Mouse (Mus musculus) cerebellum, postnatal 4 days (tissue): Measurements from ENCODE around the gene Tcf20.

Source experiments
- DNase-seq, 2 experiments: peaks; one replicate each; pipeline ENCODE4 v3.0.0; 2022; ENCODE audit warnings: low spot score in 2 of 2, mixed read lengths in 1 of 2

Tcf20 gene

DNA sequence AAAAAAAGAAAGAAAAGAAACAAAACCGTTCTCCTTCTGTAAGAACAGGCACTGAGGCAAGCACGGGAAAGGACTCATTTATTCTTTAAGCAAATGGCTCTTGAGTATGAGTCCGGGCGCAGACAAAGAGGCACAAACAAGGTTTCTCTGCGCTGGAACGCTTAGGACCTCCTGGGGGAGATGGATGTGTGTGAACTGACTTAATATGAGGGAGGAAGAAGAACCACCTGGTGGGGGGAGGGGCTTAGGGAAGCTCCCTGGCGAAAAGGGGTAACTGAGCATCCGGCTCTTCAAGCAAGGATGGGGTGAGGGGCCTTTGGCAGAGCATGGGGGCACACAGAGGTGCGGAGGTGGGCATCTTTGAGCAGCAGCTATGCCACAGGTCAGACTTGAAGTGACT lies 5.2 kb upstream of the Tcf20 start:
- DNase-seq: no peak

DNA sequence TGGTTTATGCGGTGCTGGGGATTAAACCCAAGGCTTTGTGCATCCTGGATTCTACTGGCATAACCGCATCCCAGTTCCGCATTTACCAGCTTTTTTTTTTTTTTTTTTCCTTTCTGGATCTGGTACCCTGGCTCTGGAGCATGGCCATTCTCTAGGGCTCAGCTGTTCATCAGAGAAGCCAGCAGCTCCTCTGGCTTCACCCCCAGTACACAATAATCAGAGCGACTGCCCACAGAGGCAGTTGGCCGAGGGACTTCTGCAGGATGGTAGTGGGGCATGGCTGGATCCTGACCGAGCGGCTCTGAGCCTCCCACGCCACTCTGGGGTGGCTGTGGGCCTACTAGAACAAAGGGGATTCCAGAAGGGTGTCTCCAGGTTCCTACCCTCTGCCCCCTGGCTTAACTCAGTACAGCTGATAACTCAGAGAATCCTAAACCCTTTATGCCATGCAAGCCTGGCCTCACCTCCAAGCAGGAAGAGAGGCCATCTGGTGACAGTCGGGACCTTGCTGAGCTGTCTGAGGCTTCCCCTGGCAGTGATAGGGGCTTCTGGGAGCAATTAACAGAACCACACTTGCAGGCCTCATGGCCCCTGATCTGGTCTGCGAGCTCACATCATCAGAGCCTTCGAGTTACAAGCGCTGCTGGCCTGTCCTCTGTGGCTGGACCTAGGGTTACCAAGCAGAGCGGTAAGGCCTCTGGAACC lies 4.6 kb upstream of the Tcf20 start:
- DNase-seq: peak in 1 of 2 experiments; percentile 60

- DNase-seq: no peak
Measured at GRCm38 (mm10) chr15:82989190-82989704, 1.6 kb upstream of the Tcf20 start.

DNA sequence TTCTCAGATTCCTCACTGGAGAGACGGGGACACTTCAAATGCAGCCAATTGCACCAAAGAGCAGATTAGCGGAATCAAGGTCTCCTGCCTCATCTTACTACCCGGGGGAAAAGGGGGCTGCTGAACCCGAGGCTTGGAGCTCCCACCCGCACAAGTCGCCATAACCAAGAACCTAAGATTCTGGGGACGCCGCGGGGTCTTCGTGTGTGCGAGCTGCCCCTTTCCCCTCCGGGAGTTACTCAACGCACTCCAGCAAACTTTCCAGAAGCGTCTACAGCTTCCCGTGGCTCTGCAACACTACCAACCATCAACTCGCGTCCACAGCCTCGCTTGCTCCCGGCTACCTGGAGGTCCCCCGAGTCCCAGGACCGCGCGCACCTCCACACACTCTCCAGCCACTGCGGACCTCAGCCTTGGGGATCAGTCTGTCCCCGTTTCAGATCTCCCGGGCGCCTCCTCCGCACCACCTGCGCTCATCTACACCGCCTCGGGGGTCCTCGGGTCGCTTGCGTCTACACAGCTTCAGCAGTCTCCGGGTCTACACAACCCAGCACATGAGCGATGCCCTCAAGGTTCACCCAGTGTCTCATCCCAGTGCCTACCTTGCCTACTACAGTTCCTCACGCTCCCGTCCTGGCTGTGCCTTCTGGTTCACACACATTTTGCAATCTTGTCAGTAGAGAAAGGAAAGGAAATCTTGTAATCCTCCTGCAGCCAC lies 499 bp downstream of the Tcf20 start:
- DNase-seq: no peak

- no peak for DNase-seq
Measured at GRCm38 (mm10) chr15:82984574-82984973, 3.1 kb downstream of the Tcf20 start.

DNA sequence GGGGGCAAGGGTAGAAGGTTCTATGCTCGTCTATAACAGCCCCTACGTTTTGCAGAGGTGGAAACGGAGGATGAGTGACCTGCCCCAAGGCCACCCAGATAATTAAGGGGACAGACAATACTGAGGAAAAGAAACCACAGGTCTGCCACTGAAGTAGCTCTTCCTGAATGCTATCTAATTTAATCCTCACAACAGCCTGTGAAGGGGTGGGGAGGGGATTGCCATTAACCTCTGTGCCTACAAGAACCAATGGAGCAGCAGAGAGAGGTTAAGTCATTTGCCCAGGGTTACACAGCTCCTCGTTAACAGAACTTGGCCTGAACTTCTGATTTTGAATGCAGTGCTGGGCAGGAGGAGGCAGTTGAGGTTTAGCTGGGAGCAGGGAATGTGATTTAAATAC lies 3.6 kb downstream of the Tcf20 start:
- no peak for DNase-seq

GRCm38 (mm10) chr15:82983416-82984026 lies 4.2 kb downstream of the Tcf20 start:
- DNase-seq: peak in 1 of 2 experiments; percentile 72

GRCm38 (mm10) chr15:82982724-82983415 lies 4.8 kb downstream of the Tcf20 start:
- DNase-seq: no peak

DNA sequence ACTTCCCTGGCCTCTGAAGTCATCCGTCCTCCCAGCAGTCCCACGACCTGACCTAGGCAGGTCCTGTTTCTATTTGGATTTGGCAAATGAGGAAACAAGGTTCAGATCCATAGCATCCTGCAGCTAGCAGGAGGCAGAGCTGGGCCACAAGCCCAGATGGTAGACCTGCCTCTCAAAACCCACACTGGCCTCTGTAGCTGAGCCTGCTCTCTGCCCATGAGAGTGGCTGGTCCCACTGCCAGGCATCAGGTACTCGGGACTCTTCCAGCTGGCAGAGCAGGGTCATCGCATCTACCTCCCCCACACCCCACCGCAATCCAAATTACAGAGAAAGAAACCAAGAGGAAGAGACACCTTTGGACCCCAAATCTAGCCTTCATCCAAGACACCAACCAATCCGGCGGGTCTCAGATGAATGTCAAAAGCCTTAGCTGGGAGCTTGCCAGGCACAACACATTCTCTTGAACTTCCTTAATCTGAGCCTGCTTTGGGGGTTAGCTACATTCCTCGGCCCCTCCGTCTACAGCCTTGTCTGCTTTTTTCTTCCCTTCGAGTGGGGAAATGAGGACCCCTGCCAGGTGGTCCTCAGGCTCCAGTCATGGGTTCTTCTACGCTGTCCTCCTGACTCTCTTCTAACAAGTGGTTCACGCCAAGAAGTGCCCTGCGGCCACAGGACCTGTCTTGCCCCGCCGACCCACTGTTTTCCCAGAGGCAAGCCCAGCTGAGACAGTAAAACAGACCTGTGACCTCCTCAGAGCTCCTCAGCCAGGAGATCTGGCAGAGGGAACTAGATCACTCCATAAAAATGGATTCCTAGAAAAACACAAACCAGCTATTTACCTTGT lies 5.8 kb downstream of the Tcf20 start:
- DNase-seq: no peak

GRCm38 (mm10) chr15:82979531-82979930 lies 8.1 kb downstream of the Tcf20 start:
- no peak for DNase-seq

DNA sequence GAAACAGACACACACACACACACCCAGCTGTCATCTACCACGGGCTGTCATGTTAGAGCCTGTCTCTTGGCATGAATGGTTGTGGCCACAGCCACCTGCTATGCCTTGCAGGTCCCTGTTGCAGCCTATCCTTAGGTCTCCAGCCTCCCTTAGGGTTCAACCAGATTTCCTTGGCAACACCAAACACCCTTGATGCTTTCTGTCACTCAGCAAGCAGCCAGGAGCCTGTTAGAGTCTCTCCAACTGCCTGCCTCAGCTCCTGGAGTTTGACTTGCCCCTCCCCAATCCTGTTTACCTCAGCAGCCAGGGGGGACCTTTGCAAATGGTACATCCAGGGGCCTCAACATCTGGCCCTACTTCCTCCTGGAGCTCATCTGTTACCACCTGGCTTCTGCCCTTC lies 13.2 kb downstream of the Tcf20 start:
- DNase-seq: no peak

DNA sequence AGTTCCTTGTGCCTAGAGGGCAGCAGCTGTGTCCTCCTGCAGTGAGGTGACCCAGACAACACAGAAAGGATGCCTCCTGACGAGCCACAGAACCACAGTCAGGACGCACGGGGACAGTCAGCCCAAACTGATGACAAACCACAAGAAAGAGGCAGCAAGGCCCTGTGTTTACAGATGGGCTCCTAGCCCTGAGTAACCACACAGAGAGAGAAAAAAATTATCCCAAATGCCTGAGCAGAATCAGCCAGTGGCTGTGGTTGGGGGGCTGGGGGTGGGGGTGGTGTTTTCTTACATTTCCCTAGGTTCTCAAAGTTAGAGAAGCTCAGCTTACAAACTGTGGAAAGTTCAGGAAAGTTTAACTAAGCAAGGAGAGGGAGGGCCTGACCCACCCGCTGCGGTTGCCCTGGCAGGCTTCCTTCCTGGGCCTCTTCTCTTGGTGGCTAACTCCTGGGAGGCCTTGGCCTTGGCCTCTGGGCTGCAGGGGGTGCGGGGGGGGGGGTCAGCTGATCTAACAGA lies 18.4 kb downstream of the Tcf20 start:
- DNase-seq: no peak

DNA sequence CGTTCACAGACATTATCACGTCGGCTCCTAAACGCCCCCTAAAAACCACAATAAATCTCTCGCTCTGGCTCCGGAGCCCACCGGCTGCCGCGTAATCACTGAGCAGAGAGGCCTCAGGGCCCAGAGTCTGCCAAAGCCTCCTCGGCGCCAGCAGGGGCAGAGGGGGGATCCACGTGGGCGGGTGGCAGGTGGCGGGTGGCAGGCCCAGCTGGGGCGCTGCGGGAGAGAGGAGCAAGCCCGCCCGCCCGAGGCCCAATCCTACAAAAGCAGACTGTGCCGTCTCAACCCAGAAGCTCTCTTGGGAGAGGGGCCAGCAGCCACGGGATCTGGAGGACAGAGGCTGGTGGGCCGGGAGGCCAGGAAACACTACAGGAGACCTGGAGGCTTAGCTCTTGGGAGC lies 19.2 kb downstream of the Tcf20 start:
- DNase-seq: peak; percentile 57 to 82

- DNase-seq: no peak
Measured at GRCm38 (mm10) chr15:82967947-82968346, 19.7 kb downstream of the Tcf20 start.

GRCm38 (mm10) chr15:82964266-82964825 lies 23.3 kb downstream of the Tcf20 start:
- DNase-seq: peak in 1 of 2 experiments; percentile 53

DNA sequence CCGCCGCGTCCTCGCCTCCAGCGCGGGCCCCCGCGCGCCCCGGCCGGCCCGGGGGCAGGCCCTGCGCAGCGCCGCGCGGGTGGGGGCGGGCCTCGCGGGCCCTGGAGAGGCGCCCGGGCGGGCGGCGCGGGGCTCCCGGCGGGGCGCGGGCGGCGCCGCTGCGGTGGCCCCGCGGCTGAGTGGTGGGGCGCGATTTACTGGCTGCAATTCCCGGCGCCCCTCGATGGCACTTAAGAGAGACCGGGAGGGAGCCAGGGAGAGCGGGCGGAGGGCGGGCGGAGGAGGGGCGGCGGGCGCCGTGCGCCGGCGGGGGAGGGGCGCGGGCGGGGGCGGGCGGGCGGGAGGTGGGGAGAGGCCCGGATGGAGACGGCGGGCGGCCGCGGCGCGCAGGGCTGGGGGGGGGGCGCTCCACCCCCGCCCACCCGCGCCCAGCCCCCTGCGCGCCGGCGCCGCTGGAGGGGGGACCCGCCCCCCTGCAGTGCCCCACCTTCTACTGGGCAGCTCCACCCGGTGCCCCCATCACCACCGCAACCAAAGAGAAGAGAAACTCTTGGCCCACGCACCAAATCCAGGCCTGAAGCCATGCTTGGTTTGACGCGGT lies 24.0 kb downstream of the Tcf20 start:
- no peak for DNase-seq

DNA sequence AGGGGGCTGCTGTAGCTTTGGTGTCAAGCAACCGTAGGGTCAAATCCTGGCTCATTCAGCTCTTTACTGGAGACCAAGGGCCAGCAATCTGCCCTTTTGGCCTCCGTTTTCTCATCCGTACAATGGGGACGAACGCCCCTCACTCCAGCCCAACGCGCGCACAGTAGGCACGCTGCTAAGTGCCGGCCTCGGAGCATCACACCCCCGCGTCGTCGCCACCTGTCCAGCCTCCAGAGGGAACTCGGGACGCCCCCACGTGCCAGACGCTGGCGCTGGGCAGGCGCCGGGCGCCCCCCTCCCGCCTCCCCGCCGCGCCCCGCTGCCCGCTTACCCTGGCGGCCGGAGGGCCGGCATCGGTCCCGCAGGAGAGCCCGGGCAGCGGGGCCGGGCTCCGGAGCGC lies 24.6 kb downstream of the Tcf20 start:
- DNase-seq: no peak

GRCm38 (mm10) chr15:82962536-82962935 lies 25.1 kb downstream of the Tcf20 start:
- DNase-seq: no peak

DNA sequence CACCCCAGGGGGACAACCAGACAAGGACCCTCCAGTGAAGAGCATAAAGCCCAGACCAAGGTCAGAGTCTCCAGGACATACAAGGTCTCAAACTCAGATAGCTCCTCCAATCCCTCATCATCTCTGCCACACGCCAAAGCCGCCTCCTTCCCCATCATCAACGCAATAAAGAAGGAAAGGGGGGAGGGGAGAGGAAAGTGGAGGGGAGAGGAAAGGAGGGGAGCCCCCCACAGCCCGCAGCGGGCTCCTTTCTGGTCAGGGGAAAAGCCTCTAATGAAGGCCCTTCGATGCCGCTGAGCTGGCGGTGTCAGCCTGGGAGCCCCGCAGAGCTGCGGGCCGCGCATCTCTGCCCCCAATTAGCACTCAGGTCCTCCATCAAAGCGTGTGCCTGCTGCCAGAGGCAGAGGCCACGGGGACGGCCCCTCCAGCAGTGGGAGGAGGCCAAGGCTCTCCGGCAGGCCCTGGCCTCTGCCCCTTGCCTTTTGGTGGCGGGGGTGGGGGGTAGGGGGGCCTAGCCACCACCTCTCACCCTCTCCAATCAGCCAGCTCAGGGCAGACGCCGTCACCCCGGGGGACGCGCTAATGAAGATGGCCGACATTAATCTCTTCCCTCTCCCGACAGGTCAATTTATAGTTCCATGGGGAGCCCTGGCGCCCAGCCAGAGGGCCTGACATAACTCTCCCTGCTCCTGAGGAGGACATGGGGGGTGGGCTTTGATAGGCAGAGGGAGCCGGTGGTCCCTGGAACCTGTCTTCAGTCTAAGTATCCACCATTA lies 26.7 kb downstream of the Tcf20 start:
- peak in 1 of 2 experiments; percentile 75 for DNase-seq
